In the genomic region with DNA sequence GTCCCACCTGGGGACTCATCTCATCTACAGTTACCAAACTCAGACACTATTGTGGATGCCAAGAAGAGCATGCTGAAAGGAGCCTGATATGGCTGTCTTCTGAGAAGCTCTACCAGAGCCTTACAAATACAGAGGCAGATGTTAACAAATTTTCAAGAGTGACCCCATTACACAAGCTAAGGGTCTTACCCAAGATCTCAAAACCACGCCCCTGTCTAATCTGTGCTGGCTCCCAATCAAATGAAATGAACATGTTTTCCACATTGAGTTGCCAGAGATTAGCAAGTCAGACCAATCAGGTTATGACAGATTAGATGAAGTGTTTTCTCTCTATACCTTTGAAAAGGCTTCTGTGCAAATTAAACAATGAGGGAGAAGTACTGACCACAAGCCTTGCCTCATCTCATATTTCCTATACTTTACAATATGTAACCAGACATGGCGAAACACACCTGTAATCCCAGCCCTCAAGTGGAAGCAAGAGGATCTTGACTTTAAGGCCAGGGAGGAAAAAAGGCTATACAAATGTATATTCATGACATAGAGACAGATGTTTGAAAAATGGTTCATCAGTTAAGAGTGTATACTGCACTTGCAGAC, we compare ENCODE assay signal across 34 mouse cellular contexts.
"Had no signal": no experiment of that assay in that cellular context is flagged by ENCODE, and none has a peak within 500 bp of the region (broad histone marks: within the 10 kb centered on the region; RNA-seq: fewer than 3 reads in every experiment).

No protein-coding gene starts in this region.

- H3K4me2 ChIP-seq: heart, embryonic 11.5 days; heart, embryonic 12.5 days; heart, embryonic 13.5 days; heart, embryonic 15.5 days; hindbrain, embryonic 12.5 days; hindbrain, embryonic 13.5 days; hindbrain, embryonic 14.5 days; hindbrain, embryonic 15.5 days; intestine, embryonic 15.5 days; kidney, embryonic 15.5 days had no signal

- H3K36me3 ChIP-seq: heart, embryonic 10.5 days; heart, embryonic 12.5 days; heart, embryonic 13.5 days; heart, embryonic 15.5 days; hindbrain, embryonic 12.5 days; hindbrain, embryonic 13.5 days; hindbrain, embryonic 15.5 days; intestine, embryonic 15.5 days; kidney, embryonic 15.5 days had no signal

- H3K4me1 ChIP-seq: heart, embryonic 10.5 days; heart, embryonic 13.5 days; heart, embryonic 15.5 days; hindbrain, embryonic 12.5 days; hindbrain, embryonic 13.5 days; hindbrain, embryonic 15.5 days; intestine, embryonic 15.5 days; kidney, embryonic 15.5 days had no signal

- ATAC-seq: hindbrain, embryonic 16.5 days; hindbrain, postnatal 0 days; inflammation-experienced regulatory T-cells, adult 6 months; intestine, embryonic 15.5 days; intestine, embryonic 16.5 days; intestine, postnatal 0 days had no signal

- H3K27me3 ChIP-seq: heart, embryonic 12.5 days; heart, embryonic 13.5 days; heart, embryonic 15.5 days; hindbrain, embryonic 12.5 days; hindbrain, embryonic 13.5 days; hindbrain, embryonic 15.5 days; intestine, embryonic 15.5 days; kidney, embryonic 15.5 days had no signal

- H3K4me3 ChIP-seq: heart, embryonic 10.5 days; heart, embryonic 12.5 days; heart, embryonic 13.5 days; heart, embryonic 15.5 days; hindbrain, embryonic 12.5 days; hindbrain, embryonic 13.5 days; hindbrain, embryonic 15.5 days; intestine, embryonic 15.5 days; kidney, embryonic 15.5 days; layer of hippocampus, adult 2 months had no signal

- DNase-seq: heart, postnatal 10 days; heart, postnatal 14 days; heart, postnatal 36 days; heart, postnatal 4 days; kidney, adult 11 months; kidney, adult 18-20 months; kidney, adult 2 months; kidney, adult 8-10 months; kidney, adult 9 months; kidney, postnatal 10 days; kidney, postnatal 14 days; kidney, postnatal 25 days; kidney, postnatal 36 days; kidney, postnatal 4 days; layer of hippocampus, adult 9-11 months; layer of hippocampus, postnatal 36 days had no signal

- H3K9me3 ChIP-seq: heart, embryonic 10.5 days; heart, embryonic 12.5 days; heart, embryonic 13.5 days; heart, embryonic 15.5 days; hindbrain, embryonic 12.5 days; hindbrain, embryonic 13.5 days; hindbrain, embryonic 15.5 days; intestine, embryonic 15.5 days; kidney, embryonic 15.5 days had no signal

- H3K9ac ChIP-seq: heart, embryonic 12.5 days; heart, embryonic 13.5 days; heart, embryonic 15.5 days; hindbrain, embryonic 12.5 days; hindbrain, embryonic 13.5 days; hindbrain, embryonic 14.5 days; hindbrain, embryonic 15.5 days; intestine, embryonic 15.5 days; kidney, embryonic 15.5 days had no signal

- H3K27ac ChIP-seq: heart, embryonic 10.5 days; heart, embryonic 13.5 days; heart, embryonic 15.5 days; hindbrain, embryonic 12.5 days; hindbrain, embryonic 13.5 days; hindbrain, embryonic 14.5 days; hindbrain, embryonic 15.5 days; hindbrain, postnatal 0 days; intestine, embryonic 15.5 days; kidney, embryonic 15.5 days; kidney, postnatal 0 days; layer of hippocampus, adult 2 months had no signal
